Mouse (Mus musculus) kidney, adult 9 months (tissue): ENCODE results near the gene 4930544D05Rik.

Source experiments
- DNase-seq: peaks from one replicate; pipeline ENCODE4 v3.0.0; 2022

The 4930544D05Rik gene

DNA sequence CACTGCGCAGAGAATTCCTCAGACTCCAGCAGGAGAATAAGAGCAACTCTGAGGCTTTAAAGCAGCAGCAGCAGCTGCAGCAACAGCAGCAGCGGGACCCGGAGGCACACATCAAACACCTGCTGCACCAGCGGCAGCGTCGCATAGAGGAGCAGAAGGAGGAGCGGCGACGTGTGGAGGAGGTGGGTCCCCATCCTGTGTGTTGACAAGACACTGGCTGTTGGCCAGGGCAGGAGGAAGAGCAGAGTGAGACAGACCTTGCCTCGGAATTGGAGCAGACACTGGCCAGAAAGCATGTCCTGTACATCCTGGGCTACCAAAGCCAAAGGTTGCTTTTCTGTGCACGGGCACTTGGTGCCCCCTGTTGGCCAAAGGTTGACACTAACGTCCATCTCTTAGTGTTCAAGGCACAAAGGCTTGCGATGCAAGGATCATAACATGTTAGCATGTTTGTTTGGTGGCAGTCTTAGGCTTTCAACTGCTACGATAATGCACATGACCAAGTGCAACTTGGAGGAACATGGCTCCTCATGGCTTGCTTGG is 10.6 kb upstream of the 4930544D05Rik start:
- peak; percentile 88 for DNase-seq

GRCm38 (mm10) chr11:70606717-70607116 is 8.9 kb upstream of the 4930544D05Rik start:
- no peak for DNase-seq

DNA sequence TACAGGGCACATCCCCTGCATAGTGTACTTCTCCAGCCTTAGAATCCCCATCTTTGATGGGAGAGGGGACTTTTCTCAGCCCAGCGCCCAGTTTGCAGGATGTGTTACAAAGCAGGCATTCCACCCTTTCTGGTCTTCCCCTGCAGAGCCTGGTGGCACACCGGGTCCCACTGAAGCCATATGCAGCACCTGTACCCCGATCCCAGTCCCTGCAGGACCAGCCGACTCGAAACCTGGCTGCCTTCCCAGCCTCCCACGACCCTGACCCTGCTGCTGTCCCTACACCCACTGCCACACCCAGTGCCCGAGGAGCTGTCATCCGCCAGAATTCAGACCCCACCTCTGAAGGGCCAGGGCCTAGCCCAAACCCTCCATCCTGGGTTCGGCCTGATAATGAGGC is 8.0 kb upstream of the 4930544D05Rik start:
- no peak for DNase-seq

DNA sequence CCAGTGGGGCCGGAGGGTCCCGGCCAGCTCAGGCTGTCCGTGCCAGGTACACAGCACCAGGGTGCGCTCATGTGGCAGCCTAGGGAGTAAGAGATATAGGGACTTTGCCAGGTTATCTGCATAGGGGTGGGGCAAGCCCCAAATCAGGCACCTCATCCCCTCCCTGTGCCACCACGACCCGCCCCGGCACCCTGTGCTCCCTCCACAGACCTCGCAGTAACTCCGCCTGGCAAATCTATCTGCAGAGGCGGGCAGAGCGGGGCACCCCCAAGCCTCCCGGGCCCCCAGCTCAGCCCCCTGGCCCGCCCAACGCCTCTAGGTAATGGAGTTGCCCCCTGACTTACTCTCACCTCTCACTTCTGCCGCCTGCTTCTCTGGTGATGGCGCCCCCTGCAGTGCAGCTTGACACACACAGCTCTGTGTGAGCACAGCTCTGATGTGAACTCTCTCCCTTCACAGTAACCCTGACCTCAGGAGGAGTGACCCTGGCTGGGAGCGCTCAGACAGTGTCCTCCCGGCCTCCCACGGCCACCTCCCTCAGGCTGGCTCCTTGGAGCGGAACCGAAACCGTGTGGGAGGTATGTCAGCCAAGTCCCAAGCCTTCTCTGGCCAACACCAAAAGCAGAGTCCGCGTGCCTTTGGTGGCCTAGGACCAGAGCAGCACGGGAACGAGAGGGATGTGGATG is 7.1 kb upstream of the 4930544D05Rik start:
- DNase-seq = peak; percentile 82

GRCm38 (mm10) chr11:70610752-70611151 is 4.9 kb upstream of the 4930544D05Rik start:
- no peak for DNase-seq

GRCm38 (mm10) chr11:70612505-70612904 is 3.1 kb upstream of the 4930544D05Rik start:
- no peak for DNase-seq

DNA sequence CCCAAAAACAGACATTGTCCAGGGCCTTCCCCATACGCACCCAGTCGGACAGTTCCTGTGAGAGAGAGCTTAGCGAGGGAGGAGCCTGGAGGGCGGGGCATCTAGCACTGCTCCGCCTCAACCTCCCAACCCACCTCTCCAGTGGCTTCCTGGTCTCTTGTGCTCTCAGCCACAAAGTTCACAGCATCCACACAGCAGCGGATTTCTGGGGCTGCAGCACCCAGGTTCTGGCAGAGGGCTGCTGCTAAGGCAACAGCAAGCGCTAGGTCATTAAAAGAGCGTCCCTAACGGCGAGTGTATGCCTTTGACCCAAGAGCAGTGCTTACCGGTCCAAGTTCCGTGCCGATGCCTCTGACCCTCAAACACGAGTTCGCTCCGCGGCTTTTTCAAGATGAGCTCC is 574 bp upstream of the 4930544D05Rik start:
- DNase-seq = peak; percentile 76

GRCm38 (mm10) chr11:70619101-70619500 is 3.5 kb downstream of the 4930544D05Rik start, which contains the start of gene Chrne:
Chrne (minus strand) TSS chr11:70619216.
- no peak for DNase-seq

DNA sequence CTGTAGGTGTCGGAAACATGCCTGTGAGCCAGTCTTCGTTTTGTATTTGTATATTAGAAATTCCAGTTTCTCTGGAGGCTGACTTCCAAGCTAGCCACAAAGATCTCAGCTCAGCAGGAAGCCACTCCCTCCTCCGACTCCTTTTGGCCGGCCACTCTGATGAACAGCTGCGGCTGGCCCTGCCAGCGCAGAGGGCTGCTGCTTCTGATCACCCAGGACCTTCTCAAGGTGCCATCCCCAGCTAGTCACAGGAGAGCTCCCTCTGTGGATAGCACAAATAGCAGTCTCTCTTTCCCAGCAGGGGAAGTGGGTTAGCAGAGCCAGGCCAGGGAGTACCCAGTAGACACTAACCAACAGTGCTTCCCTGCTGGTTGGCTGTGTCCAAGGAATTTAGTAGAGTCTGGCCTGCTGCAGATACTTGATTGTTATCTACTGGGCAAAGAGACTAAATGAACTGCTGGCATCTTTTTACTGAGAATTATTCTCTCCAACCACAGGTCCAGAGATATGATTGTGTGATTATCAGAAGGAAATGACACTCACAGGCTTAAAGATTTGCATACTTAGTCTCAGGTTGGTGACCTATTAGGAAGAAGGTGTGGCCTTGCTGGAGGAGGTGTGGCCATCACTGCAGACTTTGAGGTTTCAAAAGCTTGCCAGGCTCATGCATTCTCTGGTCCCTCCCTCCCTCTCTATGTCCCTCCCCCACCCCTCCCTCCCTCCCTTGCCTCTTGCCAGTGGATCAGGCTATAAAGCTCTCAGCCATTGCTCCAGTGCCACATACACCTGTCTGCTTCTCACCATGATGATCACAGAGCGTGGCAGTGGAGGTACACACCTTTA is 6.5 kb downstream of the 4930544D05Rik start:
- DNase-seq = peak; percentile 39

- peak; percentile 44 for DNase-seq
Measured at GRCm38 (mm10) chr11:70623053-70623742, 7.5 kb downstream of the 4930544D05Rik start.

- DNase-seq = peak; percentile 64
Measured at GRCm38 (mm10) chr11:70625473-70625872, 9.8 kb downstream of the 4930544D05Rik start.

- peak; percentile 70 for DNase-seq
Measured at GRCm38 (mm10) chr11:70626877-70627276, 11.2 kb downstream of the 4930544D05Rik start.

- DNase-seq = no peak
Measured at GRCm38 (mm10) chr11:70628431-70628830, 12.8 kb downstream of the 4930544D05Rik start.

DNA sequence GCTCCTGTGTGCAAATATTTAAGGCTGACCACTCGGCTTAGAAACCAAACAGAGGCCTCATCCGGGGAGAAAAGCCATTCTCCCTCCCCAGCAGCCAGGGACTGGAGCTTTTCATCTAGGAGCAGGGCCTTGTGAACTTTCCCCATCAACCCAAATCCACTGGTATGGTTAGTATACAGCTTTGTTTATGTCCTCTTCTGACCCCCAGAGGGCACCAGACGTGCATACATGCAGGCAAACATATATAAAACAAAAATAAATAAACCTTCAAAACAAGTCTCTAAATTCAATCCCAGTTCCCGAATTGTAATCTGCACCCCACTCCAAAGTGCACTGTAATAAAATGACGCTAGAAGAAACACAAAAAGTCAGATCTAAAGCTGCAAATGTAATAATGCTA is 13.9 kb downstream of the 4930544D05Rik start:
- no peak for DNase-seq

- peak; percentile 87 for DNase-seq
Measured at GRCm38 (mm10) chr11:70630129-70630528, 14.5 kb downstream of the 4930544D05Rik start.

DNA sequence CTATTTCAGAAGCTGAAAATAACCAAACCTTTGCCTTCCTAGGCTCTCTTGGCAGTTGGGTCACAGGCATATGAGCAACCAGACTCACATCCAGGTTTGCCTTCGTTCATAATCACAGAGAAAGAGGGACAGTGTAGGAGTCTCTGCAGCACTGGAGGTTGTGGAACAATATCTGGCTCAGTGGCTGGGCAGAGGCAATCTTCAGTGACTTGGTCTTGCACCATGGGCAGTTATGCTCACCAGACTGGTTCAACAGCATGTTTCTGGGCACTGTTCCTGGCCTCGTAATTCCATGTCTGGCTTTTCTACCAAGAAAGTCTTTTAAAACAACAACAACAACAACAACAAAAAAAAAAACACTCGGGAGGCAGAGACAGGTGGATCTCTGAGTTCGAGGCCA is 20.0 kb downstream of the 4930544D05Rik start:
- DNase-seq = no peak

DNA sequence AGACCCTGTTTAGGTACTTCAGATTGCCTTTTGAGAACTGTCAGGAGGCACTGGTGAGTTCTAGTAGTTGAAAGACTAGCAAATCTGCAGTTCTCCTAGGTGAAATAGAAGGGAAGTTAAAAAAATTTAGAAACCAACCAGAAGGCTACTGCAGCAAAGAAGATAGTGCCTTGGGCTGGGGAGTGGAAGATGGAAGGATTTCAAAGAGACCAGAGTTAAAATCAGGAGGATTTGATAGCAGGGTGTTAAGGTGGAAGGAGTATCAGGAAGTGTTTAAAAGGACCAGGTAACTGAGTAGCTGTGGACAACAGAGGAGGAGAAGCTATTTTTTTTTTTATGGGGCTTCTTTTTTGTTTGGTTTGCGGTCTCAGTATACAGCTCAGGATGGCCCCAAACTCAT is 22.1 kb downstream of the 4930544D05Rik start:
- DNase-seq = no peak

DNA sequence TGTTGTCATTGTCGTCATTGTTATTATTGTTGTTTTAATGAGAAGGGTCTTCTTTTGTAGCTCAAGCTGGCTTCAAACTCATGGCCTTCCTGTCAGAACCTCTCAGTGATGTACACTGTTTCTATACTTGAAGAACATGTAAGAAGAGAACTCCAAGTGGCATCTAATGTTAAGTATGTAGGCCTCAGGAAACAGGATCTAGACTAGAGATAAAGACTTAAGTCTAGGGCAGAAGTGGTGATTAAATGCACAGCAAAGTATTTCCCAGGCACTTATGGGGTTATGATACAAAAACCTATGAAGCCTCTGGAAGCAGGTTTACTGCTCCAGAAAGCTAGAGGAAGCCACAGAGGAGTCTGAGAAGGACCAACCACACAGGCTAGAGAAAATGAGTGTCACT is 22.6 kb downstream of the 4930544D05Rik start:
- no peak for DNase-seq

DNA sequence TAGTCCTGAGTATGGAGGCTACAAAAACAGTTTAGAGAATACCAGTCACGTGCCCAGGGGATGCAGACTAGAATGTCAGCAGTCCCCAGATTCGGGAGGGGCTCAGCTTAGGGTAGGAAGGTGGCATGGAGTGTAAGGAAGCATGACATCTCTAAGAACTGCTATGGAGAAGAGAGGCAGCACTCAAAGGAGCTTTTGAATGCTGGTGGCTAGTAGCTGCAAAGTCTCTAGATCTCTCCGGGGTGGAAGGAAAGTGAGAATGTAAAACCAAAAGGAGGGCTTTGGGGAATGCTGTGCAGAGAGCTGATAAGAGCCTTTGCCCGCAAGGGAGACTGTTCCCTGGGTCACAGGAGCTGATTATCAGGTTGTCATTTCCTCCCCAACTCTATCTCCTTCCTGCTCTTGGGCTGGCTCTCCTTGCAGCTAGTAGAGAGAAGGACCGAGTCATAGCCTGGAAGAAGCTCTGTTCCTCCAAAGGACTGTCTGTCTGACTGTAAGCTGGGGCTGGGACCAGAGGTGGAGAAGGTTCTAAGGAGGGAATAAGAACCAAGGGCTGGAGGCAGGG is 23.1 kb downstream of the 4930544D05Rik start, which contains the start of gene Gp1ba:
Gene Gp1ba (plus strand): TSS at position 409 of the 565 bp plus-strand sequence.
- no peak for DNase-seq

DNA sequence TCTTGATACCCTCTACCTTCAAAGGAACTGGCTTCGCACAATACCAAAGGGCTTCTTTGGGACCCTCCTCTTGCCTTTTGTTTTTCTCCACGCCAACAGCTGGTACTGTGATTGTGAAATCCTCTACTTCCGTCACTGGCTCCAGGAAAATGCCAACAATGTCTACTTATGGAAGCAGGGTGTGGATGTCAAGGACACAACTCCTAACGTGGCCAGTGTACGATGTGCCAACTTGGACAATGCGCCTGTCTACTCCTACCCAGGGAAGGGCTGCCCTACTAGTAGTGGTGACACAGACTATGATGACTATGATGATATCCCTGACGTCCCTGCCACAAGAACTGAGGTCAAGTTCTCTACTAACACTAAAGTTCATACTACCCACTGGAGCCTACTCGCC is 24.3 kb downstream of the 4930544D05Rik start:
- no peak for DNase-seq

DNA sequence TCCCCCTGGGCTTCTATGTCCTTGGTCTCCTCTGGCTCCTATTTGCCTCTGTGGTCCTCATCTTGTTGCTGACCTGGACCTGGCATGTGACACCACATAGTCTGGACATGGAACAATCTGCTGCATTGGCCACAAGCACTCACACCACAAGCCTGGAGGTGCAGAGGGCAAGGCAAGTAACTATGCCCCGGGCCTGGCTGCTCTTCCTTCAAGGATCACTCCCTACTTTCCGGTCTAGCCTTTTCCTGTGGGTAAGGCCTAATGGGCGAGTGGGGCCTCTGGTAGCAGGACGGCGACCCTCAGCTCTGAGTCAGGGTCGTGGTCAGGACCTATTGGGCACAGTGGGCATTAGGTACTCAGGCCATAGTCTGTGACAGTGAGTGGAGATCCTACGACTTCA is 25.6 kb downstream of the 4930544D05Rik start:
- no peak for DNase-seq

GRCm38 (mm10) chr11:70643051-70643450 is 27.4 kb downstream of the 4930544D05Rik start:
- DNase-seq = no peak
